Mouse (Mus musculus) lung, postnatal 14 days (tissue): ENCODE results near the gene D1Pas1.

Experiments
- DNase-seq: peaks from one replicate; pipeline ENCODE4 v3.0.0; 2021

The D1Pas1 gene

DNA sequence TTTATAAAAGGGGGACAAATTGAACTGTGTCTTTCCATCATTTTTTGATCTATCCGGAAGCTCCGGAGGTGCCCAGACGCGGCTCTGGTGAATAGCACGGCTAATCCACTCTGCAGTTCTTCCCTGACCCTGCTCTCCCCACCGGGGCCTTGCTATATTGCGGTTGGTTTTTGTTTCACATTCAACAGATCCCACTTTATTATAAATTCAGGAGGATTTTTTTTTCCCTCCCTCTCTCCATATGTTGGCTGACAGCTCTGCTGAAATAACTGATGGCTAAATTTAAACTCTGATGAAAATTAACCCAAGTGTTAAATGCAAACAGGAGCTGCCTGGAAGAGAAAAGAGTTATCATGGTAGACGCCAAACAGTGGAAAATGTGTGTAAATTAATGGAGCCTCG is 21.1 kb downstream of the D1Pas1 start:
- DNase-seq, result no peak

DNA sequence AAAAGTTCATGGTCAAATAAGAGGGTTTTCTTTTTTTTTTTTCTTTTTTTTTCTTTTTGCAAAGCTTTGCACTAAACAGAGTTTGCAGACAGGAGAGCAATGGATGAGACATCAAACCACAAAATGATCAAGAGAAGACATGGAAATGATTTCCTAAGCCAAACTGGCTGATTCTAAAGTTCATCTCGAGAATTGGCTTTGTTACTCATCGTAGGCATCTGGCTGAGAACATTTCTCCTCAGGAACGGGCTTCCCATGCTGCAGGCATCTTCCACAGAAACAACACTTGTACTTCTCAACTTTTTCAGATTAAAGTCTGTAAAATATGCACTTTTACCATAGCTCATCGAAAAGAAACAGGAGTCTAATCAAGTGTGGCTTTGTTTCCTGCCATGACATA is 21.6 kb downstream of the D1Pas1 start:
- DNase-seq, result no peak

DNA sequence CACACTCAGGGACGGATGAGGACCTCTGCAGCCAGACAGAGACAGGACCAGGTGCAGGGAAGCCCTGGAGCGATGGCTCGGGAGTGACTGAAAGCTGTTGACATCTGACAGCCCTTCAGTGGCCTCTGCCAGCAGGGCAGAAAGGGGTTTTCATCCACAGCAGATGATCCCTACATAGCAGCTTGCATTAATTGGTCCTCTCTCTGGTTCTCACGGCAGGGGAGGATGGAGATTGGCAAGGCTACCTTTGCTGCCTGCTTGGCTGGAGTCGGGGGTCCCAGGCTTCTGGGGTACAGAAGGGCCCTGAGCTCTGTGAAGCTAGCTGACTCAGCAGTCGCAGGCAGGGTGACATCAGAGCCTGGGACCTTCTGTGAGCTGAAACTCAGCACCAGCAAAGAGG is 24.3 kb downstream of the D1Pas1 start:
- no peak for DNase-seq

DNA sequence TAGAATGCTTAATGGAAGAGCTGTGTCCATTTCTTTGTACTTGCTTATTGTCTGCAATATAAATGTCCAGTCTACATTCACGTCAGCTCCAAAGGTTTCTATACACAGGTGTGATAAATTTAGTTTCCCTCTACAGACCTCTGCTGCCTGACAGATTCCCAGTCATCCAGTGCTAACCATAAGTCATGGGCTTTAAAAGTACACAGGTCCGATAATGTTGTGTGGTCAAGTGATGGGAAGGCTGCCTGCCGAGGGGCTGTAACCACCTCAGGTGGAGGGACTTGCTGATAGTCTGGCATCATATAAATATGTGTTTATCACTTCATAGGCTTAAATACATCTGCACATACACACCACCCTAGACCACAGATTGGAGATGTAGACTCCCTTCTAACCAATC is 24.9 kb downstream of the D1Pas1 start:
- DNase-seq, result no peak

DNA sequence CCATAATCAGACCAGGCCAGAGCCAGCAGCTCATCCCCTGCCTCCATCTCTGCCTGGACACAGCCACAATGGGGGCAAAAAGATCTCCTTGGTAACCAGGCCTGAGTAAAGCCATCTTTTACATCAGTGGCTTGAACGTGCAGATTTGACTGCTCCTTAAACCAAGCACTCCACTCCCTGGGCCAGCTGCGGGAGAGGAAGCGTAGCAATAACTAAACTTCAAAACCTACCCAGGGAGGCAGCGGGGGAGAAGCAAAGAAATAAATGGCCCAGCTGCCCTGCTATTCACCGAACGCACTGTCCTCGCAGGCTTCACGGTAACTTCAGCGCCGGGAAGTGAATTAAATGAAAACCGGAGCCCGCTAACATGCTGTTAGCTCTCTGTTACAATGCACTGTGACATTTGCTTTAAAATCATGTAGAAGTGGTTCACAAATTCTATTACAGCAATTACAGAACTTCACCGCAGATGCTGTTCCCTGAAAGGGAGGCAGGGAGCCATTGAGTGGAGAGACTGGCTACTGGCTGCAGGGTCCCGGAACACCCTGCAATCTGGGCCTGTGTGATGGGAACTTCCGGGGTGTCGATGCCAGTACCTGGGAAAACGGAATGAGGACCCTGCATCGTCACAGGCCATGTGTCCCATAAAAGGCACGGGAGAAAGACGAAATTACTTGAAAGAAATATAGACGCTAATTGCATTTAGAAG is 30.5 kb downstream of the D1Pas1 start:
- DNase-seq, result no peak

DNA sequence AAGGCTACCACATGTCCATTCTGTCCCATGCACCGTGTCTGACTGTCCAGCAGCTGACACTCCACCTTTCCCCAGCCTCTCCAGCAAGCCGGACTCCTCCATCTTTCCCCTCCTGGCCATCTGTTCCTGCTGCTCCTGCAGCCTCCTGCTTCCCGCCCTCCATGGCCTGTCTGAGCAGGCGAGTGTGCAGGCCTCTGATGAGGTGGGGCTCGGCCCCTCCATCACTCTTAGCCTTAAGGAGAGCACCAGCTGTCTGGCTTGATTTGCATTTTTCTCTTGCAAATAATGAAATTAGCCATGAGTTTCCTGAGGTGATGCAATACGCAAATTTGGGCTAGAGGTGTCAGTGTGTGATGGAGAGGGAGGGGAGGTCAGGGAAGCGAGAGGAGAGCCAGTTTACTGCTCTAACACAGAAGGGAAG is 36.2 kb downstream of the D1Pas1 start:
- no peak for DNase-seq

DNA sequence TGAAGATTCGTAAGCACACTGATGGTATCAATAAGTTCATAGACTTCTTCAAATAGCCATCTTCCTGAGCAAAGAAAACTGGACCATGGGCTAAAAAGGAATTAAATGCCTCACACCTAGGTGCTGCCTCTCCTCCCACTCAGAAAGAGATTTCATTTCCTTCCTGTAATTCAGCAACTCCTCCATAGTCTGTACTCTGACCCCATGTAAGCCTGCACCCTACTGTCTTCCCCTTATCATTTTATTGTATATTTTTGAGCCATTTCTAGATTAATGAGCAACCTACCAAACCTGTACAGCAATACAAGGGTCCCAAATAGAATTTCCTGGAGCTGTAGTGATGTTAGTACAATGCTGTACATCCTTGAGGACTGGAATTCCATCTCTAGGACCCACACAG is 37.1 kb downstream of the D1Pas1 start:
- DNase-seq, result no peak

DNA sequence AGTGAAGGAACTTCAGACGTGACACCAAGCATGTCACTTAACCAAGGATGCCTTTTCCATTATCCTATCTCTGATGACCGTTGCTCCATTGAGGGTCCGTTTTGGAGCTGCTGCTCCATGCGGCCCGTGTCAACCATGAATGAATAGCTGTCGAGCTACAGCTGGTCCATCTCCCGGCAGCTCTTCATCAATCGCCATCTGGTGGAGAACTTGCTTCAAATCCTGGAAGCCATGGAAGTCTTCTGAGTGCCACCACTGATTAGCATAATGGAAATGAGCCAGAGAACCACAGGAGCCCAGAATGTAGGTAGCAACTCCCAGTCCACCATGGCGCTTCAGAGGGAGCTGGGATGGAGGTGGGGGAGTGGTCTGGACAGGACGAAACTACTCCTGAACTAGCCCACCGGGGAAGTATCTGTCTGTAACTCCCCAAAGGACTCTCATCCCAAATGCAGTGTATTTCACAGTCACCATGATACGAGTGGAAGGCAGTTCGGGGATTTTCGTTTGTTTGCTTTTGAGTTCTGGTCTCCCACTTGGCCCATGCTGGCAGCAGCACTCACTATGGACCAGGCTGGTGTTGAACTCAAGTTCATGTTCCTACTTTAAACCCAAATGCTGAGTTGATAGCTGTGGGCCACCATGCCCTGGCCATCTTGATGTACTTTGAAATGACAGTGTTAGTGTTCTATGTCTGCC is 39.2 kb downstream of the D1Pas1 start:
- peak; percentile 19 for DNase-seq

DNA sequence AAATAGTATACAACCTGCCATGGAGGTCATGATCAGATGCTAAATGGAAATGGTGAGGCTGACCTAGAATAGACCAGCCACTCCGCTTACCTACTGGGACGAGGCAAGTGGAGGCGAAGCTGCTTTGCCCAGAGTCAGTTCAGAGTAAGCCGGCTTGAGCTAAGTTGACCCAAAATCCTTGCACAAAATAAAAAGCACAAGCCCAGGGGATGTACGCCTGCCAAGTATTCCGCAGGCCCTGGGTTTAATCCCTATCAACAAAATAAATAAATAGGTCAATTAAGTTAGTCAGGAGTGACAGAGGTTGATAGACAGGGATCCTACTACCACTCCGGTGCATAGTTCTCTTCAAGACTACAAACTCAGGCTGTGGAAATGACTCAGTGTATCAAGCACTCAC is 41.0 kb downstream of the D1Pas1 start:
- no peak for DNase-seq

DNA sequence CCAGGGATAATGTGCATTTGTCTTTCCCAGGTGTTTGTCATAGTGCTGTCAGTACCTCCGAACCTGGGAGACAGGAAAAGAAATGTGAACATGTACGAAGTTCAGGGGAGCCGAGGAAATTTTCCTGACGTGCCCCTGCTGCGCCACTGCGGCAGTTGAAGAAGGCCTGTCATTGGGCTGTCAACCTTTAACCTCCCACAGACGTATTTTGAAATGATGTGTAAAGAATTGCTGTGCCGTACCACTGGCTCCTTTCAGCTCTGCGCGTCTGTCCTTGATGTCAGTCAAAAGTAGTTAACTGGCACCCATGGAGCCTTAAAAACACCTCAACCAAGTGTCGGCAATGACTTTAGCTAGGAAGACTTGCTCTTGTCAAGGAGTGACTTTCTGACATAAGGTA is 42.9 kb downstream of the D1Pas1 start:
- no peak for DNase-seq

DNA sequence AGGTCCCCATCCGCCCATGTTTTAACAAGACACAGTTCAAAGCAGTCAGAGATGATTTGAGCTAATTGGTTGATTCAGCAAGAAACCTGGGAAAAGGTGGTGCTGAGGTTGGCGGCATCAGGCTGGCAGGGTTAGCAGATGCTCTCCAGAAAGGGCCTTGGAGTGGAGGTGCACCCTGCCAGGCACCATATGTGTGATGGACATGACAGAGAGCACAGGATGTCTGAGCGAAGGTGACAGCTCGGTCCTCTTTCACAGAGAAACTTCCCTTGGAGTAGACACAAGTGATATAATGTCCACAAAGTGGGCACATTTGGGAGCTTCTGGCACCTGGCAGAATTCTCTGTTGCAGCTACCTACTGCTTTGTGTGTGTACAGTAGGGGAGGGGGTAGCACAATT is 44.4 kb downstream of the D1Pas1 start:
- no peak for DNase-seq

DNA sequence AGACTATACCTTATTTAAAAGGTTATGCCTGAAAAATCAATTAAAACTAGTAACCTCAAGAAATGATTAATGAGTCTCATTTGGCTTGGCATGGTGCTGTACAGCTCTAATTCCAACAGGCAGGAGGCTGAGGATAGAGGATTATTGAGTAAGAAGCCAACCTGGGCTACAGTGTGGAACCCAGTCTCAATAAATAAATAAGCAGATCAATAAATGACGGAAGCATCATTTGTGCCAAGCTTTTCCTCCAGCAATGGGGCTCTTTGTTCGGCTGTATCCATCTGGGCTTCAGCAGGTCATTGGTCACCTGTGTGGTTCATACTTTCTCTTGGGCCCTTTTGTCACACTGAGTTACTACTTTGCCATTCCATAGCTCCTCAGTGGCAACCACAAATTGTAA is 46.9 kb downstream of the D1Pas1 start:
- DNase-seq, result no peak

DNA sequence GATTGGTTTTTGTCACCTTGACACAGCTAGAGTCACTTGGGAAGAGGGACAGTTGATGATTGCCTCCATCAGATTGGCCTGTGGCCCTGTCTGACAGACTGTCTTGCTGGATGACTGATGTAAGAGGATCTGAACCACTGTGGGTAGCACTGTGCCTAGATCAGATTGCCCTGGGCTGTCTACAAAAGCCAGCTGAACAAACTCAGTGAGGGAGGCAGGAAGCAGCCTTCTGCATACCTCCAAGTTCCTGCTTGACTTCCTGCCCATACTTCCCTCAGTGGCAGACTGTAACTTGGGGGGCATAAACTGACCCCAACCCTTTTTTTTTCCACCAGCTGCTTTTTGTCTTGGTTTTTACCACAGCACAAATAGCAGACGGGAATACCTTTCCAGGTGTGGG is 48.5 kb downstream of the D1Pas1 start:
- no peak for DNase-seq

DNA sequence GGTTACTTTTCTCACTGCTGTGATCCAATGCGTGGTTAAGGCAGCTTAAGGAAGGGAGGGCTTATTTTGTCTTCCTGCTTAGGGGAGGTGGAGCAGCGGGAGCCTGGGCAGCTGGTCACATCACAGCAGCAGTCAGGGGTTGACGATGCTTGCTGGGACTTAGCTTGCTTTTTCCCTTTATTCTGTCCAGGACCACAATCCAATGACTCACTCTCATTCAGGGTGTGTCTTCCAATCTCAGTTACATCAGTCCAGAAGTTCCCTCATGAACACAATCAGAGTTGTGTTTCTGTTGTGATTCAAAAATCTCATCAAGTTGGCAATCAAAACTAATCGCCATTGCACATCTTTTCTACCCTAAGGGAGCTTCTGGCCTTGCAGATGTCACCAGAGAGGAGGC is 48.9 kb downstream of the D1Pas1 start:
- no peak for DNase-seq

DNA sequence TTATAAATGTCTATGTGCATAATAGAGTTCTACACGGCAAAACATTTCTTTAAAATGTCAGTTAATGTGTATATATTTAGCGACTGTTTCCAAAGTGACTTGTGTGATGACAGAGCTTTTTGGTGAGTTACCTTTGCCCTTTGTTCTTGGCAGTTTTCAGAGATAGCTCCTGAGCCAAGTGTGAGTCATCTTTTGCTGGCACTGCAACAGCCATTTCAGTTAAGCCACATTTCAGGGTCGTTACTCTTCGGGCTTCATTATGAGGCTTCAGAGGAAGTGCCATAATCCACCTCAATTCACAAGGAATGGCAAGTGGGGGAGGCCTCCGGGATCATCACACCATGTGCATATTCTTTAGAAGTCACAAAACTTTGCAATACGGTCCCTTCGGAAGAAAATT is 52.8 kb downstream of the D1Pas1 start:
- DNase-seq, result peak; percentile 3
